ENCODE assay signal across 10 mouse cellular contexts in genomic region chr4:125119721-125120120, GRCm38 (mm10). TPM values are rescaled to one million over a fixed set of nuclear protein-coding genes. Genes with fewer than 3 reads are reported as not detected.
"Had no signal": no experiment of that assay in that cellular context is flagged by ENCODE, and none has a peak within 500 bp of the region (broad histone marks: within the 10 kb centered on the region; RNA-seq: fewer than 3 reads in every experiment).

No protein-coding gene starts in this region.

- DNase-seq: kidney, postnatal 36 days; layer of hippocampus, adult 9-11 months; layer of hippocampus, postnatal 36 days; liver, embryonic 13.5 days; liver, postnatal 0 days; lung, postnatal 14 days; right cerebral cortex, postnatal 14 days had no signal

- H3K9me3 ChIP-seq: limb, embryonic 15.5 days; liver, embryonic 13.5 days; lung, embryonic 15.5 days; midbrain, embryonic 13.5 days had no signal

- H3K36me3 ChIP-seq: lung, embryonic 15.5 days; midbrain, embryonic 13.5 days had no signal

- ATAC-seq: liver, postnatal 0 days; midbrain, embryonic 13.5 days had no signal

- H3K27ac ChIP-seq: limb, embryonic 15.5 days; liver, embryonic 13.5 days; lung, embryonic 15.5 days; midbrain, embryonic 13.5 days had no signal

- H3K9ac ChIP-seq: limb, embryonic 15.5 days; liver, embryonic 13.5 days; liver, postnatal 0 days; lung, embryonic 15.5 days; midbrain, embryonic 13.5 days had no signal

- H3K4me2 ChIP-seq: limb, embryonic 15.5 days; liver, embryonic 13.5 days; lung, embryonic 15.5 days; midbrain, embryonic 13.5 days had no signal

- H3K27me3 ChIP-seq: limb, embryonic 15.5 days; liver, embryonic 13.5 days; lung, embryonic 15.5 days had no signal

- H3K4me3 ChIP-seq: limb, embryonic 15.5 days; liver, embryonic 13.5 days; lung, embryonic 15.5 days; midbrain, embryonic 13.5 days had no signal

RNA-seq across cellular contexts. Expression of gene Dnali1, which starts 54.2 kb away (rescaled TPM):
- polyA plus RNA-seq: liver, embryonic 13.5 days had no signal
